ENCODE assay signal across 9 mouse cellular contexts in the genomic region with DNA sequence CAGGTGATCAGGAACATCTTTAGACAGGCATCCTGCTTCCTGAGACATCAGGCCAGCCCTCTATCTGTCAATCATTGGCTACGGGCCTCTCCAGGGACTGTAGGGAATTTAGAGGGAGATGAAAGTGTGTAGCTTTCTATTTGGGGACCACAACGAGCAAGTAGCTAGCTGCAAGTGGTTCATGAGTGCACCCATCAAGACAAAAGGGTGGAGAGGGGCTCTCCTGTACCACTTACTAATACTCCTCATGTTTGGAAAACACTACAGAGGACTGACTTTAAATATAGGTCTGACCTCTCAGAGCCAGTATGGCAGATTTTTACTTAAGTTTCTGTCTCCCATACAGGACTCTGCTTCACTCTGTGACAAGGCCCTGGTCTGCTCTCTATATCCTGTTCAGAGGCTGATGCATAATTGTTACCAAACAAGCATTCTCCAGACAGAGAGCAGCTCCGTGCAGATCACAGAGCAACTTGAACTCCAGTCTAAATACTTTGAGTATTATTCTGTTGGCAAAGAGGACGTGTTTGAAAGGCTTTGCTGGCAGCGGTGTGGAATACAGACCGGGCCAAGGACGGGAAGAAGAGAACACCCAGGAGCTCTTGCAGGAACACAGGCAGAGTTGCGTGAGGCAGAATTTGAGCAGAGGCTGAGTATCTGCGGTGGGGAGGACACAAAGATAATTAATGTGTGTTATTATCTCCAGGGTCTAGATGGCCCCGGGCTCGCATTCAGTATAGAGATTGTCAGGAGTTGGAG. TPM values are rescaled to one million over a fixed set of nuclear protein-coding genes. Genes with fewer than 3 reads are reported as not detected.
A peak's percentile ranks its signal among the peaks of the same experiment; 100 is the strongest.
DNase-seq lines count a peak whose midpoint lies in the region; ATAC-seq and TF ChIP-seq lines count a peak whose summit lies in the region.
"Had no signal": no experiment of that assay in that cellular context is flagged by ENCODE, and none has a peak within 500 bp of the region (broad histone marks: within the 10 kb centered on the region; RNA-seq: fewer than 3 reads in every experiment).

No protein-coding gene starts in this region.

- no peaks in the 10 kb centered on the region for H3K27me3 ChIP-seq in forebrain, postnatal 0 days (ENCODE audit: insufficient read depth, low read length)
- no peaks in the 10 kb centered on the region for H3K27me3 ChIP-seq in forebrain, embryonic 13.5 days
- no peaks in the 10 kb centered on the region for H3K27me3 ChIP-seq in embryonic facial prominence, embryonic 13.5 days
- no peaks in the 10 kb centered on the region for H3K27me3 ChIP-seq in lung, postnatal 0 days (replicated peaks; ENCODE audit: insufficient read depth, low read length)

- H3K36me3 ChIP-seq in forebrain, postnatal 0 days (ENCODE audit: insufficient read depth): no peaks in the 10 kb centered on the region
- no peaks in the 10 kb centered on the region for H3K36me3 ChIP-seq in forebrain, embryonic 13.5 days (ENCODE audit: poor library complexity, severe bottlenecking)
- H3K36me3 ChIP-seq in embryonic facial prominence, embryonic 13.5 days: no peaks in the 10 kb centered on the region
- H3K36me3 ChIP-seq in lung, postnatal 0 days (ENCODE audit: insufficient read depth, low read length): no peaks in the 10 kb centered on the region

- H3K27ac ChIP-seq in forebrain, postnatal 0 days (ENCODE audit: low read depth, low read length): no peak overlapping the region
- H3K27ac ChIP-seq in forebrain, embryonic 13.5 days: no peak overlapping the region
- H3K27ac ChIP-seq in embryonic facial prominence, embryonic 13.5 days: peak overlapping the region; percentile 80
- peak overlapping the region; percentile 78 for H3K27ac ChIP-seq in lung, postnatal 0 days (ENCODE audit: low read length)

- no peak overlapping the region for H3K4me2 ChIP-seq in forebrain, postnatal 0 days (ENCODE audit: low read depth)
- H3K4me2 ChIP-seq in forebrain, embryonic 13.5 days: no peak overlapping the region
- peak overlapping the region; percentile 24; the same call in 1 of the 2 replicates for H3K4me2 ChIP-seq in embryonic facial prominence, embryonic 13.5 days
- H3K4me2 ChIP-seq in lung, postnatal 0 days (replicated peaks; ENCODE audit: low read depth, low read length): no peak overlapping the region

- ATAC-seq in forebrain, postnatal 0 days: no peak; the same call in 1 of the 2 replicates
- ATAC-seq in forebrain, embryonic 13.5 days: no peak
- ATAC-seq in embryonic facial prominence, embryonic 13.5 days (ENCODE audit: insufficient number of reproducible peaks, insufficient read depth, low FRiP score, low TSS enrichment, low read depth): no peak
- peak; percentile 76 for ATAC-seq in lung, postnatal 0 days
- no peak for ATAC-seq in erythroblast, adult 5-6 weeks (replicated peaks; ENCODE audit: low FRiP score, poor library complexity, severe bottlenecking)

- TF ChIP-seq EP300 in lung, postnatal 0 days (IDR thresholded peaks at IDR 0.05): no peak; the same call in 1 of the 2 replicates

- peak; percentile 31 for DNase-seq in forebrain, postnatal 0 days
- peak; percentile 63 to 73 for DNase-seq in heart, postnatal 14 days
- peak; percentile 90 for DNase-seq in lung, postnatal 0 days (ENCODE audit: low spot score)
- no peak for DNase-seq in left cerebral cortex, postnatal 36 days (ENCODE audit: low spot score in 2 of 2)
- DNase-seq in spleen, adult 12 weeks (ENCODE audit: low spot score): no peak

- 0 out of 2 replicates have a peak, but pooled peaks cover 3% of the 10 kb centered on the region for H3K4me1 ChIP-seq in forebrain, postnatal 0 days (ENCODE audit: insufficient read depth)
- peaks cover 17% of the 10 kb centered on the region; the same call in 1 of the 2 replicates for H3K4me1 ChIP-seq in forebrain, embryonic 13.5 days
- H3K4me1 ChIP-seq in embryonic facial prominence, embryonic 13.5 days: peaks cover 42% of the 10 kb centered on the region
- peaks cover 31% of the 10 kb centered on the region for H3K4me1 ChIP-seq in lung, postnatal 0 days (ENCODE audit: insufficient read depth, low read depth, low read length)

- H3K9me3 ChIP-seq in forebrain, postnatal 0 days (ENCODE audit: low read length): no peaks in the 10 kb centered on the region
- no peaks in the 10 kb centered on the region for H3K9me3 ChIP-seq in forebrain, embryonic 13.5 days (replicated peaks)
- no peaks in the 10 kb centered on the region for H3K9me3 ChIP-seq in embryonic facial prominence, embryonic 13.5 days
- H3K9me3 ChIP-seq in lung, postnatal 0 days (ENCODE audit: low read length): no peaks in the 10 kb centered on the region

- intact Hi-C loops in heart, postnatal 14 days (cut with DNase I): no loop called here
- intact Hi-C loops in left cerebral cortex, postnatal 36 days (cut with DNase I): no loop called here

- H3K9ac ChIP-seq in forebrain, postnatal 0 days: no peak overlapping the region
- H3K9ac ChIP-seq in forebrain, embryonic 13.5 days: no peak overlapping the region
- H3K9ac ChIP-seq in embryonic facial prominence, embryonic 13.5 days: no peak overlapping the region; the same call in 1 of the 2 replicates
- H3K9ac ChIP-seq in lung, postnatal 0 days (replicated peaks; ENCODE audit: low read depth): 0 out of 2 replicates have a peak overlapping the region, but pooled peaks have one; percentile 3

- no peak for TF ChIP-seq CTCF in forebrain, postnatal 0 days (IDR thresholded peaks at IDR 0.05; ENCODE audit: low read depth)
- no peak for TF ChIP-seq CTCF in lung, postnatal 0 days (IDR thresholded peaks at IDR 0.05)

- WGBS in forebrain, postnatal 0 days: 34% methylated on average over 11 of the region's 11 CpGs
- WGBS in forebrain, embryonic 13.5 days: 57% methylated on average over 11 of the region's 11 CpGs
- WGBS in embryonic facial prominence, embryonic 13.5 days: 21% methylated on average over 11 of the region's 11 CpGs
- WGBS in lung, postnatal 0 days: 20% methylated on average over 11 of the region's 11 CpGs

- H3K4me3 ChIP-seq in forebrain, postnatal 0 days (ENCODE audit: low read depth, low read length): no peak overlapping the region
- H3K4me3 ChIP-seq in forebrain, embryonic 13.5 days: no peak overlapping the region
- no peak overlapping the region for H3K4me3 ChIP-seq in embryonic facial prominence, embryonic 13.5 days
- no peak overlapping the region for H3K4me3 ChIP-seq in lung, postnatal 0 days (ENCODE audit: low read depth, low read length)

RNA-seq across cellular contexts. Expression of a gene that starts 56.2 kb away (rescaled TPM):
- total RNA-seq in forebrain, postnatal 0 days (2014; rRNA removed): not detected in 2 replicates
- not detected in 2 replicates for polyA plus RNA-seq in forebrain, postnatal 0 days (2015; fragmentation: Nextera tagmentation; extraction: Ambion mirVana)
- polyA plus RNA-seq in forebrain, embryonic 13.5 days (2015; fragmentation: Nextera tagmentation; extraction: Ambion mirVana): not detected in 2 replicates
- polyA plus RNA-seq in embryonic facial prominence, embryonic 13.5 days (2015; fragmentation: Nextera tagmentation; extraction: Ambion mirVana): not detected in 2 replicates
- not detected for total RNA-seq in heart, postnatal 14 days (2021)
- not detected in 2 replicates for polyA plus RNA-seq in lung, postnatal 0 days (2015; fragmentation: Nextera tagmentation; extraction: Ambion mirVana)
- not detected for total RNA-seq in left cerebral cortex, postnatal 36 days (2021)
- total RNA-seq in erythroblast, adult 5-6 weeks (2015; ENCODE audit: low replicate concordance): not detected in 2 replicates
- total RNA-seq in erythroblast, adult 5-6 weeks (2017; ENCODE audit: low replicate concordance): not detected in 2 replicates
- polyA plus RNA-seq: liver, embryonic 16.5 days had no signal

Comparison
In these comparisons a context has a peak if more than half of its experiments do, and no peak if none do; other contexts are left out.
1. DNase-seq: peak in forebrain, postnatal 0 days (single experiment), heart, postnatal 14 days (2 of 2) and lung, postnatal 0 days (single experiment); none in left cerebral cortex, postnatal 36 days (0 of 2) and spleen, adult 12 weeks (single experiment).
2. H3K27ac ChIP-seq: peak in embryonic facial prominence, embryonic 13.5 days (single experiment) and lung, postnatal 0 days (single experiment); none in forebrain, postnatal 0 days (single experiment) and forebrain, embryonic 13.5 days (single experiment).